Mouse (Mus musculus): Measurements from ENCODE around the gene Aifm1. TPM values are rescaled to one million over a fixed set of nuclear protein-coding genes. Genes with fewer than 3 reads are reported as not detected.
"Not testable (repeated sequence)": the region's sequence is repeated elsewhere in the genome, so short reads cannot be mapped to it uniquely, and the experiment has no call there.

Gene Aifm1
- total RNA-seq, 2 experiments from 2014 or later, result 28.6 to 32.6 TPM

DNA sequence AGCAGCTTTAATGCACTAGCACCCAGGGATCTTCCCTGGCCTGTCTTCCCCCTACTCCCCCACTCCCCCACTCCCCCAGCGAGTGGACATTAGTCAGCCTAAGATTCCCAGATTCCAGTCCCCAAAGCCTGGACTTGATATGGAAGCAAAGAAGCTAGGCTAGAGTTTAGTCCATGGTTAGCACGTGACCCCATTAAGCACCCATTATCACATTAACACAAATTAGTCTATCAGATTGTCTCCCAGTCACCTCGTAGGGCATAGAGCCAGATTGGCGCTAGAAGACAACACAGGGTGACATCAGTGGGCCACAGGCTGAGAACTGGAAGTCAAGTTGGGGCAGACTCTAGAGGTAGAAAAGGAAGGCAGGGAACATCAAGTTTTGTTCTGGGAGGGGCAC is 52.4 kb downstream of the Aifm1 start:
- DNase-seq (ENCODE audit: low spot score in 2 of 2), result no peak

GRCm38 (mm10) chrX:48460496-48460895 is 52.9 kb downstream of the Aifm1 start:
- no peak for DNase-seq (ENCODE audit: low spot score in 2 of 2)

DNA sequence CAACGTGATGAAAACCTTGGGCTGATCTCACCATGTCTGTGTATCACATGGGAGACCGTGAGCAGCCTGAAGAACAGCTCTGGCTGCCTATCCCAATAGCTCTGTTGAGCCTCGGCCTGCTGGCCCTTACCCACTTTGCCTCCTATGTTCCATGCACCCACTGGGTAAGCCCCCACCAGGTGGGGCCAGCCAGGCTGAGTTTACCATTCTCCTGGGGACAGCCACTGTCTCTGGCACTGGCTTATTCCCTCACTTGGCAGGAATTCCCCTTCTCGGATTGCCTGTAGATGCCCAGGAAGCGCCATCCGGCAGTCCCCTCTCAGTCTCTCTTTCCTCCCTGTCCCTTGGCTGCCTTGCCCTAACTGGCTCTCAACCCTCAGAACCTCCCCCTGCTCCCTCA is 56.4 kb downstream of the Aifm1 start:
- no peak for DNase-seq (ENCODE audit: low spot score in 2 of 2)

DNA sequence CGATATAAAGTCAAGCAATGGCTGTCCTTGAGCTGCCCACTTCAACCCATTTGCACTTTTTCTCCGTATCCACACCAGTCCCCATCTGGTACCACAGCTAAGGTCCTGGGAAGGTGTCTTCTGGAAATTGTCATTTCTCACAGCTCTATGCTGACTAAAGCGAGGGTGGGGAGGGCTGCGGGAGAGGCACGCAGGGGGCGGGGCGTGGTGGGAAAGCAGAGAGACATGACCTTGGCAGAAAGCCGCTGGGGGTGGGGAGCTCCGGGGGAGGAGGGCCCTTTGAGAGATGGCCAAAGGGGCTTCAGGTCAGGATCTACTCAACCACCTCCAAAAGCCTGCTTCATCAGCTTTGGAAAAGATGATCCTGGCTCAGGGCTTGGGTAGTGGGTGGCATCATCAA is 58.3 kb downstream of the Aifm1 start:
- DNase-seq (ENCODE audit: low spot score in 2 of 2), result no peak

DNA sequence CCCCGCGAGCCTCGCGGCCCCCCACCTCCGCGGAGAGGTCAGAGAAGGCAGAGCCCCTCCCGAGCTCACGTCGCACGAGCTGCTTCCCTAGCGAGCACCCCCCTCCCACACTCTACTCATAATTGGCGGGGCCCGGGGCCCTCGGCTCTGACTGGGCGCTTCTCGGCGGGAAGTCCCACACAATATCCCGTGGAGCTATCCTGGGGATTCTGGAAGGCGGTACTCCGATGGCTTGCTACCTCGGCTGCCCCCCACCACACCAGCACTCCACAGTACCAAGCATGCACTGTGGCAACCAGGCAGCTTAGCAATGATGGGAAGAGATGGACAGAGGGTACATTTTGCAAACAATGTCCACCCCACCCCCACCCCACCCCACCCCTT is 58.9 kb downstream of the Aifm1 start:
- no peak for DNase-seq (ENCODE audit: low spot score in 2 of 2)

GRCm38 (mm10) chrX:48453736-48454494 is 59.4 kb downstream of the Aifm1 start:
- peak; percentile 19 to 29 for DNase-seq (ENCODE audit: low spot score in 2 of 2)

DNA sequence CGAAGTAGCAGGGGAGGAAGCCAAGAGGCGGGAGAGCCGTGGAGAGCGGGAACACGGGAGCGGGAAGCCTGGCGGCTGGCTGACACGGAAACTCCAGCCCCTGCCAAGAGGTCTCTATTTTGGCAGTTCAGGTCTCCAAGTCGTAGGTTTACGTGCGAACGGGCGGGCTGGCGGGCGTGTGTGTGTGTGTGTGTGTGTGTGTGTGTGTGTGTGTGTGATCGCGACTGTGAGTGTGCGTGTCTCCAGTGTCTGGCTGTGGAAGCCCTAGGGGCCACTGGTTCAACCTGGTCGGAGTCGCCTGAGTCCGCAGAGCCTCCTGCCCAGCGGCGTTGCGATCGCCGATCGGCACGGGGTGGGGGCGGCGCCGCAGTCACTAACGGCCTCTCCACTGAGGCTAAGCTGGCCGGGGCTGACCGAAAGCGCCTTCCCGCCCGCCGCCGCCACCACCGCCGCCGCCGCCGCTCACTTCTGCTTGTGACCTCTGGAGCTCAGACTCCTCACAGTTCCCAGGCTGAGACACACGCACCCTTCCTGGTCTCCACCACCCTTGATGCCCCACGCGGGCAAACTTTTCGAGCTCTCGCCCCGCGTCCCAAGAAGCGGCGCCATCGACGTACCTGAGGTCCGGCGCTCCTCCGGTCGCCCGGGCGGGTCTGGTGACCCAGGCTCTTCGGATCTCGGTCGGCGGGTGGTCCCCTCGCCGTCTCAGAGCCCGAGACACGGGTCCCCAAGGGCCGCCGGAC is 60.3 kb downstream of the Aifm1 start:
- no peak for DNase-seq (ENCODE audit: low spot score in 2 of 2)

DNA sequence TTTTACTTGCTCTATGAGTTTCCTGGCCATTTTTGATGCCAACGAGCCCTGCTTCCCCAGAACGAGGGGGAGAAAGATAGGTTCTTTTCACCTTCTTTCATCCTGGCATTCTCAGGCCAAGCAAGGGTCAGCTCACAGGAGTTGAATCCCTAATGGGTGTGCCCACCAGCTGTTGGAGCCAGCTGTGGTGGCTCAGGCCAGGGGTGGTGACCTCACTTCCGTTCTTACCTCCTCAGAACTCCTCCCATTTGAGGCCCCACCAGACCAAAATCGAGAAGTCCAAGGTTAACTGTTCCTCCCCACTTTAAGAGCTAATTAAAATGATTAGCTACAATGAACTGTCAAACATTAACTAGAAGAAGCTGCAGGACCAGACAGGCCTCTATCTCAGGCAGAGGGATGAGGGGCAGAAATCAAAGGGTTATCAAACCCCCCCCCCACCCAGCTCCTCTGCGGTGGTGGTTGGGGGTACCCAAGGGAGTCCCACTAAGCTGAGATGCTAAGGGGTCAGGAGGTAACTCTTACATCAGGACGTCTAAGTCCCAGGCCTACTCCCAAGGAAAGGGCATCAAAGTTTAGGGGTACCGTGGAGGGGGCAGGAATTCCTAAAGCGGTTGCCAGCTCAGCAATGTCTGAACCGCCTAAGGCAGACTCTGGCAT is 61.0 kb downstream of the Aifm1 start:
- no peak for DNase-seq (ENCODE audit: low spot score in 2 of 2)

DNA sequence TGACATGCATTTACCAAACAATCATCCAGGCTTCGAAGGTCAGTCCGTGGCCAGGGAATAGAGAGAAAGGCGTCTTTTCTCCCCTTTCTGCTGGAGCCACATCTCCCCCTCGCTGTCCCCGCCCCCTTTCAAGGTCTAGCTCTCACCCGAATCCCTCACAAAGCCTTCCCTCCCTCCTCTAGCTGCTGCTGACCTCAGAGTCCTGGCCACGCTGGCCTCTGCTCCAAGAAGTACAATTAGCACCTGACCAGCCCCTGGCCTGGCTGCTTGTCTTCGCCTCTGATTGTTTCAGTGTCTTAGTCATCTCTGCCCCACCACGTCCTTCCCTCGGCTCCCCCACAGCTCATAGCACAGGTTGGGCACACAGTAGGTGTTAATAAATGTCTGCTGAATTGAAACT is 63.7 kb downstream of the Aifm1 start:
- DNase-seq (ENCODE audit: low spot score in 2 of 2), result no peak

- no peak for DNase-seq (ENCODE audit: low spot score in 2 of 2)
Observed at GRCm38 (mm10) chrX:48444677-48445076, 68.7 kb downstream of the Aifm1 start.

- DNase-seq (ENCODE audit: low spot score in 2 of 2), result no peak
Observed at GRCm38 (mm10) chrX:48441954-48442353, 71.4 kb downstream of the Aifm1 start.

DNA sequence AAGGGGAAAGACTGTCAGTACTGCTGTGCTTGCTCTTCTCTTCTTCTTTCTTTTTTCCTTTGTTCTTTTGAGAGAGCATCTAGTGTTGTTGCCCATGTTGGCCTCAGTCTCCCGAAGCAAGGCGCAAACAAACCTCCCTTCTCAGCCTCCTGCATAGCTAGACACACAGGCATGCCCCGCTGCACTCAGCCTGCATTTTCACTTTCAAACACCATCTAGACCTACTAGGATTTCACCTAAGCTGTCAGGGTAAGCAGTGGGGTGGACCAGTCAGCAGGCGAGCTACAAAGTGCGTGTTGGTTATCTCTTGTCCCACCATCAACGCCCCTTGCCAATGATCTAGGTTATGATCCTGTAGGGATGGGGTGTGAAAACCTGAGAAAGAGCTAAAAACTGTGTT is 71.8 kb downstream of the Aifm1 start:
- no peak for DNase-seq (ENCODE audit: low spot score in 2 of 2)

DNA sequence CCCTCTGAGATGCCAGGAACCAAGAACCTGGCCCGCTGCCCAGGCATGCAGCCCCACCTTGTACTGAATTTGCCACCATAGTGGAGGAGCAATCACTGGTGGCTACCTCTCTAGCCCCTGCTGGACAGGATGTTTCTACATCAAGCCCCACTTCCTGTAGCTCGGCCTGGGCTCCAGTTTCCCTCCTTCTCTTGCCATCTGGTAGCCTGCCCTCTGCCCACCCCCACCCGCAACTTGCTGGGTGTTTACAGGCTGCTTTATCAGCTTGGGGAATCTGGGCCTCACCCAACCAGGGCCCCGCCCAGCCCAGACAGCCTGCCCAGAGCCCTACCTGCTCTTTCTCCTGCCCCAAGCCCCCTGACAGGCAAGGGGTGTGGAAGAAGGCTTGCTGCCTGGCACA is 74.3 kb downstream of the Aifm1 start:
- no peak for DNase-seq (ENCODE audit: low spot score in 2 of 2)

DNA sequence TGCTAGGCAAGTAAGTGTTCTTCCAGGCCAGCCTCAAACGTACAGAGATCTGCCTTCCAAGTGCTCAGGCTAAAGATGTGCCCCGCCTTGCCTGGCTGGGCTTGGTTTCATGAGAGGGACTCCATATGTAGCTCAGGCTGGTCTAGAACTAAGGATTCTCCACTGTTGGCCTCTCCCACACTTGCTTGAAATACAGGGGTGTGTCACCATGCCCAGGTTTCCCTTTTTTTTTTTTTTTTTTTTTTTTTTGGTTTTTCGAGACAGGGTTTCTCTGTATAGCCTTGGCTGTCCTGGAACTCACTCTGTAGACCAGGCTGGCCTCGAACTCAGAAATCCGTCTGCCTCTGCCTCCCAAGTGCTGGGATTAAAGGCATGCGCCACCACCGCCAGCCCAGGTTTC is 77.3 kb downstream of the Aifm1 start:
- not testable (repeated sequence) for DNase-seq (ENCODE audit: low spot score in 2 of 2)

- DNase-seq (ENCODE audit: low spot score in 2 of 2), result no peak
Observed at GRCm38 (mm10) chrX:48435477-48435900, 77.9 kb downstream of the Aifm1 start.

- no peak for DNase-seq (ENCODE audit: low spot score in 2 of 2)
Observed at GRCm38 (mm10) chrX:48434251-48434650, 79.1 kb downstream of the Aifm1 start.

- DNase-seq (ENCODE audit: low spot score in 2 of 2), result no peak
Observed at GRCm38 (mm10) chrX:48433527-48433899, 79.8 kb downstream of the Aifm1 start.

GRCm38 (mm10) chrX:48432599-48433526 is 80.5 kb downstream of the Aifm1 start:
- no peak for DNase-seq (ENCODE audit: low spot score in 2 of 2)

DNA sequence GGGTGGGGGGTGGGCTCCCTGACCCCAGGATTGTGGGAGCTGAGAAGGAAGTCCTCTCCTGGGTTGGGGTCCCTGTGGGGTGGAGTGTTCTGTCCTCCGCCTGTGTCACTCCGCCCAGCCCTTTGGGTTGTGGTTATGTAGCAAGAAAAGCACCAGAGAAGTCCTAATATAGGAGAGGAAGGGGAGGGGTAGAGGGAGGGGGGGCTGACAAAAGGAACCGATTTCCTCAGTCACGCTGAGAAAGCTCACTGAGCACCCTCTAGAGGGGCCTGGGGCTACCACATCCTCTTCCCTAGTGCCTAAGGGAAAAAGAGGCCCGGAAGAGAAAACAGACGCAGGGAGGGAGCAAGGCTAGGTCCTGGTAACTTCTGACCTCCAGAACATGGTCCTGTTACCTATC is 83.8 kb downstream of the Aifm1 start:
- DNase-seq (ENCODE audit: low spot score in 2 of 2), result no peak

- no peak for DNase-seq (ENCODE audit: low spot score in 2 of 2)
Observed at GRCm38 (mm10) chrX:48429100-48429499, 84.3 kb downstream of the Aifm1 start.

DNA sequence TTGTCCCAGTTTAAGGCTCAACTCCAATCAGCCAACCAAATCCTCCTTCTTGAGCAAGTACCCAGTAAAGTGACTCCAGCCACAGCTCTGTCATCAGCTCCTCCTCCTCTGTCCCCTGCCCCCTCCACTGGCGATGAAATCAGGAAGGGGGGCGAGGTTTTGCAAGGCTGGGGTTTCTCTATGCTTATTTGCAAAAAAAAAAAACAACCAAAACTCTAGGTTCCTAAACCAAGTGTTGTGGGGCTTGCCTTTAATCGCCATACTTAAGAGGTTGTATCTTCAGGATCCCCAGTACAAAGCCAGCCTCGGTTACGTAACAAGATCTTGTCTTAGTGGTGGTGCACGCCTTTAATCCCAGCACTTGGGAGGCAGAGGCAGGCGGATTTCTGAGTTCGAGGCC is 84.7 kb downstream of the Aifm1 start:
- DNase-seq (ENCODE audit: low spot score in 2 of 2), result no peak
